ENCODE assay signal across 8 mouse cellular contexts in the genomic region with DNA sequence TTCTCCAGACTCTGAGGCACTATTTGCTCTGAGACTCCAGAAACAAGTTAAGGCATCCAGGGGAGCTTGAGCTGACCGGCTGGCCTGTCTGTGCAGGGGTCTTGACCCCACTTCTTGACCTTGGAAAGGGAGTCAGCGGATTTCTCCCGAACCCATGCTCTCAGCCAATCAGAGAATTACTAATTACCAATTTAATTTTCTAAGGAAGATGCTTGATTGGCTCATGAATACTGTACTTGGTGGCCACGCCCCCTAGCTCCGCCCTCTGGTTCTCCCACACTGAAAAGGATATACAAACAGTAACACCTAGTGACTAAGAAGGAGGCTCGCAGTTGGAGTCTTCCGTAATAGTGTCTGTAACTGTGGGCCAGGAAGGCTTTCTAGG. TPM values are rescaled to one million over a fixed set of nuclear protein-coding genes. Genes with fewer than 3 reads are reported as not detected.
A peak's percentile ranks its signal among the peaks of the same experiment; 100 is the strongest.
DNase-seq lines count a peak whose midpoint lies in the region; ATAC-seq and TF ChIP-seq lines count a peak whose summit lies in the region.

No protein-coding gene starts in this region.

- no peak for ATAC-seq in limb, embryonic 14.5 days (ENCODE audit: low FRiP score, low read depth)

- no peaks in the 10 kb centered on the region for H3K36me3 ChIP-seq in limb, embryonic 14.5 days (ENCODE audit: control insufficient read depth, insufficient read depth, low read length)

- TF ChIP-seq POLR2A in limb, embryonic 14.5 days (IDR thresholded peaks at IDR 0.05; ENCODE audit: borderline replicate concordance, extremely low read depth, insufficient read depth, insufficient read length), result no peak

- peak; percentile 77 for DNase-seq in ES-CJ7 (ENCODE audit: low read depth, low spot score)
- peak; percentile 43 to 54 for DNase-seq in heart, postnatal 36 days
- DNase-seq in limb, embryonic 14.5 days (ENCODE audit: low spot score), result peak; percentile 26
- peak; percentile 44 for DNase-seq in naive thymus-derived CD4-positive, alpha-beta T cell, adult 2 months (ENCODE audit: low read depth)
- DNase-seq in cerebellum, adult 11 months, result no peak
- DNase-seq in layer of hippocampus, adult 9-11 months, result no peak
- no peak for DNase-seq in frontal cortex, postnatal 14 days (ENCODE audit: low spot score in 2 of 2)

- no peaks in the 10 kb centered on the region for H3K9me3 ChIP-seq in limb, embryonic 14.5 days (ENCODE audit: control insufficient read depth, low read length)

- H3K27me3 ChIP-seq in limb, embryonic 14.5 days (ENCODE audit: control insufficient read depth, insufficient read depth, low read length), result peaks cover 46% of the 10 kb centered on the region

- no peak overlapping the region; the same call in 1 of the 2 replicates for H3K4me3 ChIP-seq in brown adipose tissue, adult 24 weeks (ENCODE audit: insufficient read depth, low read depth, low read length)
- H3K4me3 ChIP-seq in limb, embryonic 14.5 days (replicated peaks; ENCODE audit: low read length), result no peak overlapping the region

- whole genome bisulfite sequencing in limb, embryonic 14.5 days, result 6% methylated on average over 7 of the region's 7 CpGs

- intact Hi-C loops in heart, postnatal 36 days (cut with DNase I), result loop anchor here (10.0 kb wide), 1 partner anchor 388 kb away; a partner anchor contains a TSS

- H3K9ac ChIP-seq in limb, embryonic 14.5 days (ENCODE audit: low read depth, low read length, severe bottlenecking), result no peak overlapping the region

- peak overlapping the region; percentile 44; the same call in 1 of the 2 replicates for H3K27ac ChIP-seq in brown adipose tissue, adult 24 weeks (replicated peaks; ENCODE audit: low read depth, low read length)
- H3K27ac ChIP-seq in limb, embryonic 14.5 days (replicated peaks; ENCODE audit: low read depth, low read length), result no peak overlapping the region

- peak overlapping the region; percentile 100; the same call in 1 of the 2 replicates for H3K4me2 ChIP-seq in limb, embryonic 14.5 days (replicated peaks; ENCODE audit: low read depth, low read length, severe bottlenecking)

- H3K4me1 ChIP-seq in brown adipose tissue, adult 24 weeks (ENCODE audit: control insufficient read depth, insufficient read depth, insufficient read length, low read length), result peaks cover 4% of the 10 kb centered on the region
- H3K4me1 ChIP-seq in limb, embryonic 14.5 days (ENCODE audit: control insufficient read depth, insufficient read depth, low read length), result peaks cover 19% of the 10 kb centered on the region

RNA-seq across cellular contexts. Expression of a gene that starts 21.8 kb away (rescaled TPM):
- polyA plus RNA-seq in brown adipose tissue, adult 24 weeks (2012; ENCODE audit: insufficient read depth, insufficient read length, missing spikeins), result not detected in 2 replicates
- not detected for total RNA-seq in heart, postnatal 36 days (2021)
- not detected in 2 replicates for polyA plus RNA-seq in limb, embryonic 14.5 days (2012; rRNA removed)
- not detected in 2 replicates for polyA plus RNA-seq in limb, embryonic 14.5 days (2014; fragmentation: Nextera tagmentation; extraction: Ambion mirVana)

RNA-seq across cellular contexts. Expression of a gene that starts 31.5 kb away (rescaled TPM):
- 8.8 and 22.2 TPM in 2 replicates for polyA plus RNA-seq in brown adipose tissue, adult 24 weeks (2012; ENCODE audit: insufficient read depth, insufficient read length, missing spikeins)
- 10 to 100 TPM in 1 of 2 experiments, 1 to 10 TPM in 1; 5.0 to 17.9 TPM for total RNA-seq in heart, postnatal 36 days (2021)
- 4.4 and 5.0 TPM in 2 replicates for polyA plus RNA-seq in limb, embryonic 14.5 days (2012; rRNA removed)
- 5.6 and 5.9 TPM in 2 replicates for polyA plus RNA-seq in limb, embryonic 14.5 days (2014; fragmentation: Nextera tagmentation; extraction: Ambion mirVana)

Comparison
In these comparisons a context has a peak if more than half of its experiments do, and no peak if none do; other contexts are left out.
1. DNase-seq: peak in ES-CJ7 (single experiment), heart, postnatal 36 days (2 of 2), limb, embryonic 14.5 days (single experiment) and naive thymus-derived CD4-positive, alpha-beta T cell, adult 2 months (single experiment); none in cerebellum, adult 11 months (single experiment), layer of hippocampus, adult 9-11 months (single experiment) and frontal cortex, postnatal 14 days (0 of 2).